Mouse (Mus musculus): ENCODE data around the gene Scoc.

GRCm38 (mm10) chr8:83392521-83392920, 65.7 kb downstream of the Scoc start:
- TF ChIP-seq CTCF (IDR thresholded peaks at IDR 0.05): no peak
- TF ChIP-seq POLR2A (IDR thresholded peaks at IDR 0.05; ENCODE audit: insufficient read depth, low read depth, low read length): no peak
